Mouse (Mus musculus): ENCODE measurements at regions not wholly inside any gene's neighbourhood (a gene's known extent, or its start where the extent isn't known, plus 50 kb on each side); places are given as distances from the start of the nearest gene placed in this dataset.

DNA sequence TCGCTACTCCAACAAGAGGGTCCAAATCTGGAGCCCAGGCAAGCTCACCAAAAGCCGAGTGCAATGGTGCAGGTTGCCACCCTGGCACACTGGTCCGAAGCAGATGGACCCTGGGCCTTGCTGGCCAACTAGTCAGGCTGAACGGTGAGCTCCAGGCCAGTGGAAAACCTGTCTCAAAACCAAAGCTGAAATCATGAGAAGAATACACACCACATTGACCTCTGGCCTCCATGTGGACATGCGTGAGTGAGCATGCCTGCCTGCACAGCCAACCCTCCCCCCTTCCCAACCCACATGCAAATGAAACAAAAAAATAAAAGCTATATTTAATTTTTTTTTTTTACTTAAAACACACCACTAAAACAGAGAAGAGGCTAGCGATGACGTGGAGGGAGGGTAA, 80.8 kb downstream of the Tex35 start:
- Histone ChIP-seq H3K4me2 (replicated peaks) (no peak overlapping the region), H3K36me3 (no peaks in the 10 kb centered on the region), H3K27ac (no peak overlapping the region), H3K4me1 (replicated peaks) (no peaks in the 10 kb centered on the region; the same call in 1 of the 2 replicates), H3K4me3 (replicated peaks) (no peak overlapping the region), H3K27me3 (no peaks in the 10 kb centered on the region), H3K9ac (replicated peaks) (no peak overlapping the region), H3K9me3 (no peaks in the 10 kb centered on the region)
- WGBS: 79% methylated on average over 7 of the region's 7 CpGs
- ATAC-seq: no peak

DNA sequence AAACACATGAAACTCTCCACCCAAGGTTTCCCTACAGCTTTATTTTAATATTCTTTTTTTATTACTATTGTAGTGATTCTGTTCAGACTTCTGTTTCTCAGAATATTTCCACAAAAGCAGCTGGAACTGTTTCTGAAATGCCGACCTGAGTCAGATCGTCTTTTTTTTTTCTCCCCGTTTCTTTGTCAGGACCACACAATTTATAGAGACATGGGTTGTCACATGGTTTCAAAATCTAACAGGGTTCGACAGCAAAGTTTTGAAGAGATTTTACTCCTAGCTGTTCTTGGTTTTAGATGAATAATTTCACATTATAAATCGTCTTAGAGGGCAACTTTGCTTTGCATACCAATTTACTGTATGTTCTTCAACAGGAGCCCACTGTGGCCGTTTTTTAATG, 84.0 kb upstream of the Ralgps2 start:
- WGBS: 66% methylated on average over 6 of the region's 6 CpGs
- H3K4me2 ChIP-seq (replicated peaks): no peak overlapping the region
- H3K9me3 ChIP-seq: no peaks in the 10 kb centered on the region
- no peaks in the 10 kb centered on the region for H3K36me3 ChIP-seq
- H3K27ac ChIP-seq: no peak overlapping the region
- no peak overlapping the region for H3K9ac ChIP-seq (replicated peaks)
- no peaks in the 10 kb centered on the region for H3K27me3 ChIP-seq
- no peaks in the 10 kb centered on the region; the same call in 1 of the 2 replicates for H3K4me1 ChIP-seq (replicated peaks)
- H3K4me3 ChIP-seq (replicated peaks): no peak overlapping the region
- ATAC-seq: no peak

DNA sequence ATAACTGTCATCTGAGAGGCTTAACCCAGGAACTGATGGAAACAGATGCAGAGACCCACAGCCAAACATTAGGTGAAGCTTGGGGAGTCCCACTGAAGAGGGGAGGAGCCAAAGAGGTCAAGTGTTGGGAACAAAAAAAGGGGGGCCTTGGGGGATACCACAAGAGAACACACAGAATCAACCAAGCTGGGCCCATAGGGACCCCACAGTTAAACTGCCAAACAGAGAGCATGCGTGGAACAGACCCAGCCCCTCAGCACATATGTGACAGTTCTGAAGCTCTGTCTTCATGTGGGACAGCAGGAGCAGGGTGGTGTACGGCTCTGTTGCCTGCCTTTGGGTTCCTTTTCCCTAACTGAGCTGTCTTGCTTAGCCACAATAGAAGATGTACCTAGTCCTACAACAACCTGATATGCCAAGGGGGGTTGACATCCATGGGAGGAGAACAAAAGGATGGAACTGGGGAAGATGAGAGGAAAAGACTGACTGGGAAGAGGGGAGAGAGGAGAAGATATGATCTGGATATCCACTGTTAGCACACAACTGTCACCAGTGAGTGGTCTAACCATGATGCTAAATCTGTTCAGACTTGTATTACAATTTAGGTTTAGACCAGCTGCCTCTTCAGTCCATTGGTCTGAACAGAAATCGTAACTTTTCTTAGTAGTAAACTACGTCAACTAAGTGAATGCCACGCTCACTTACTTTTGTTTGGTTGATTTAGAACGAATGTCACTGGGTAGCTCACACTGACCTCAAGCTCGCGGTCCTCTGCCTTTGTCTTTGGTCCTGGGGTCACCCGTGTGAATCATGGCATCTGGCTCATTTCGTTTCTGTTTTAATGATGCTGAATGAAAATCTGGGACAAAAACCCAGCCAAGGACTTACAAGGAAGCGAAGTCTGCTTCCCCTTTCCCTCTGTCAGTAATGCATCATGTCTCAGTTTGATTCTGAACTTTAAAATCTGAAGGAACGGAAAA, 83.3 kb upstream of the Ralgps2 start:
- Histone ChIP-seq H3K4me3 (replicated peaks) (no peak overlapping the region), H3K27ac (no peak overlapping the region), H3K9me3 (no peaks in the 10 kb centered on the region), H3K27me3 (no peaks in the 10 kb centered on the region), H3K36me3 (no peaks in the 10 kb centered on the region), H3K4me2 (replicated peaks) (no peak overlapping the region), H3K9ac (replicated peaks) (no peak overlapping the region), H3K4me1 (replicated peaks) (no peaks in the 10 kb centered on the region; the same call in 1 of the 2 replicates)
- no peak for ATAC-seq
- 68% methylated on average over 12 of the region's 12 CpGs for WGBS

DNA sequence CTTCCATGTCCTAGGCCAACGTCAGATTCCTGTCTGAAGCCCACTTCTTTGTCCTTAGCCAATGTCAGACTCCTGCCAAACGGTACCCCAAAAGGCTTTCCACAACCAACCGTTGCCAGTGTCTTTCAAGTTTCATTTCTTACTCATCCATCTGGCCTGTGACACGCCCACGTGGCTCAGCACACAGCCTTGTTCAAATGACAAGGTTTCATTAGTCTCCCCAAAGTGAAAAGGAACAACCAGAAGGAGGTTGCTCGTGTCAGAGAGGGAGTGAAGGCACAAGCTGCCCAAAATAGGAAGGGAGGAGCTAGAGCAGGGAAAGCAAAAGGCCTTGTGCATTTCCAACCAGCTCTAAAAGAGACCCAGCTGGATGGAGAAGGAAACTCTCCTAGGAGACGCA, 80.5 kb upstream of the Ralgps2 start:
- no peak overlapping the region for H3K9ac ChIP-seq (replicated peaks)
- no peak for ATAC-seq
- no peaks in the 10 kb centered on the region for H3K27me3 ChIP-seq
- H3K27ac ChIP-seq: no peak overlapping the region
- no peak overlapping the region for H3K4me3 ChIP-seq (replicated peaks)
- 71% methylated on average over 7 of the region's 7 CpGs for WGBS
- H3K4me2 ChIP-seq (replicated peaks): no peak overlapping the region
- no peaks in the 10 kb centered on the region for H3K36me3 ChIP-seq
- H3K4me1 ChIP-seq (replicated peaks): peaks cover 6% of the 10 kb centered on the region; the same call in 1 of the 2 replicates
- no peaks in the 10 kb centered on the region for H3K9me3 ChIP-seq

DNA sequence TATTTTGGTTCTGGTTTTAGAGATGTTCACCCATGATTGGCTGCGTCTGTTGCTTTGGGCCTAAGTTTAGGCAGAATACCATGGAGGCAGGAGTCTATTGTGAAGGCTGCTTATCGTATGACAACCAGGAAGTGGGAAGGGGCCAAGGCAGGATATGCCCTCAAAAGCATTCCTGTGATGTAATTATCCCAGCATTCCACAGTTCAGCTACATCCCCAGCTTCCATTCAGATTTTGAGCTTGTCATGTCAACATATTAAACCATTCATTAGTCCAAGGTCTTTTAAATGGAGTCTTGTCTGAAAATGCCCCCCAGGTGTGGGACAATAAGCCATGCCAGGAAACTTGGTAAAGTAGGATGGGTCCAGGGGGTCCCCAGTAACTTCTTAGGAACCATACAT, 79.3 kb upstream of the Ralgps2 start:
- peaks cover 6% of the 10 kb centered on the region; the same call in 1 of the 2 replicates for H3K4me1 ChIP-seq (replicated peaks)

DNA sequence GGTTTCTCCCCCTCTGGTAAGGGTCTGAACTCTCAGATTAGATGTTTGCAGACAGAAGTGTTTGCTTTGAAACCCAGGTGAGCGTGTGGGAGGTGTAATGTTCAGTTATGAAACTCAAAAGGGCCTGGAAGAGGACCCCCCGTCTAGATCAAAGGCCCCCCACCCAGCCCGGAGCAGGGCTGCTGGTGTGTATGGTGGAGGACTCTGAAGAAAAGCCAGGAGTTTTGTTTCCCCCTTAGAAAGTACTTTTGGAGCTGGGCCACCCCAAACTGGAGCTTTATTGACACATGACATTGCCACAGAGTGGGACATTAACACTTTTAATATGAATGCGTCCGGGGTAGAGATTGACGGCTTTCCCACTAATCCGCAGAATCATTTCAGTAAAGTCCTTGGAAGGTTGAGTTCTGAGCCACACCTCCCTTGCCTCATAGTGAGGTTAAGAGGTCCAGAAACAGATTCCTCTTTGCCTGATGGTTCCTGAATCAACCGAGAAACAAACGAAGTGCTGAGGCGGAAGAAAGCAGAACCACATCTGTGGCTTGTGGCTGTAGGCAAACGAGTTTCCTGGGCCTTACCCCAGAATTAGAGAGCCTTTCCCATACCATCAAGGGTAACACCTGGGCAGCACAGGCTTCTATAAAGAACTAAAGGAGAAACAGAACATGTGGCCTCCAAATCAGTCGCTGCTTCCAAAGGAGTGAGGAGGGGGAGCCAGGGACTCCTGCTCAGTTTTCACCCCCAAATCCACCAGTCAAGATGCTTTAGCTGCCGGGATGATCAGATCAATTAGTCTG, 78.0 kb upstream of the Ralgps2 start:
- WGBS: 69% methylated on average over 13 of the region's 13 CpGs
- H3K4me3 ChIP-seq (replicated peaks): no peak overlapping the region
- H3K27ac ChIP-seq: no peak overlapping the region
- ATAC-seq: no peak
- no peaks in the 10 kb centered on the region for H3K27me3 ChIP-seq
- H3K36me3 ChIP-seq: no peaks in the 10 kb centered on the region
- H3K4me2 ChIP-seq (replicated peaks): no peak overlapping the region
- H3K9ac ChIP-seq (replicated peaks): no peak overlapping the region
- H3K4me1 ChIP-seq (replicated peaks): peaks cover 6% of the 10 kb centered on the region; the same call in 1 of the 2 replicates
- no peaks in the 10 kb centered on the region for H3K9me3 ChIP-seq

More for the DNA sequence above, 79.3 kb upstream of the Ralgps2 start:
- WGBS: 89% methylated on average over 2 of the region's 2 CpGs
- no peak overlapping the region for H3K4me3 ChIP-seq (replicated peaks)
- H3K36me3 ChIP-seq: no peaks in the 10 kb centered on the region
- H3K9me3 ChIP-seq: no peaks in the 10 kb centered on the region
- H3K4me2 ChIP-seq (replicated peaks): no peak overlapping the region
- no peak overlapping the region for H3K9ac ChIP-seq (replicated peaks)
- H3K27ac ChIP-seq: no peak overlapping the region
- ATAC-seq: no peak
- no peaks in the 10 kb centered on the region for H3K27me3 ChIP-seq

DNA sequence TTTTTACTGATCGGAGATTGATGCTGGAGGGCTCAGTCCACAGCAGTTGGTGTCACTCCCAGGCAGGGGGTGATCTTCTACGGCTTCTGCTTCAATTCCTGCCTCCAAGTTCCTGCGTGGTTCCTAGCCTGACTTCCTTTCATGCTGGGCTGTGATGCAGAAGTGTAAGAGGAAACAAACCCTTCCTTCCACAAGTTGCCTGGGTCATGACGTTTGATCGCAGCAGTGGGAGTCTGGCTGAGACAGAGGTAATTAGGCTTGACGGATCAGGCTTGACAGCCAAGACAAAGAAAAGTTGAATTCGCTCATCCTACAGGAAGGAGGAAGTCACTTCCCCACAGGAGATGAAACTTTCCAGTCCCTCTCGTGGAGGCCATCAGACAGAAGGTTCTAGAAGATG, 77.2 kb upstream of the Ralgps2 start:
- Histone ChIP-seq H3K27me3 (no peaks in the 10 kb centered on the region), H3K36me3 (no peaks in the 10 kb centered on the region), H3K4me2 (replicated peaks) (no peak overlapping the region), H3K4me1 (replicated peaks) (peaks cover 6% of the 10 kb centered on the region; the same call in 1 of the 2 replicates), H3K9me3 (no peaks in the 10 kb centered on the region), H3K4me3 (replicated peaks) (no peak overlapping the region), H3K9ac (replicated peaks) (no peak overlapping the region), H3K27ac (no peak overlapping the region)
- 40% methylated on average over 8 of the region's 8 CpGs for WGBS
- ATAC-seq: no peak

DNA sequence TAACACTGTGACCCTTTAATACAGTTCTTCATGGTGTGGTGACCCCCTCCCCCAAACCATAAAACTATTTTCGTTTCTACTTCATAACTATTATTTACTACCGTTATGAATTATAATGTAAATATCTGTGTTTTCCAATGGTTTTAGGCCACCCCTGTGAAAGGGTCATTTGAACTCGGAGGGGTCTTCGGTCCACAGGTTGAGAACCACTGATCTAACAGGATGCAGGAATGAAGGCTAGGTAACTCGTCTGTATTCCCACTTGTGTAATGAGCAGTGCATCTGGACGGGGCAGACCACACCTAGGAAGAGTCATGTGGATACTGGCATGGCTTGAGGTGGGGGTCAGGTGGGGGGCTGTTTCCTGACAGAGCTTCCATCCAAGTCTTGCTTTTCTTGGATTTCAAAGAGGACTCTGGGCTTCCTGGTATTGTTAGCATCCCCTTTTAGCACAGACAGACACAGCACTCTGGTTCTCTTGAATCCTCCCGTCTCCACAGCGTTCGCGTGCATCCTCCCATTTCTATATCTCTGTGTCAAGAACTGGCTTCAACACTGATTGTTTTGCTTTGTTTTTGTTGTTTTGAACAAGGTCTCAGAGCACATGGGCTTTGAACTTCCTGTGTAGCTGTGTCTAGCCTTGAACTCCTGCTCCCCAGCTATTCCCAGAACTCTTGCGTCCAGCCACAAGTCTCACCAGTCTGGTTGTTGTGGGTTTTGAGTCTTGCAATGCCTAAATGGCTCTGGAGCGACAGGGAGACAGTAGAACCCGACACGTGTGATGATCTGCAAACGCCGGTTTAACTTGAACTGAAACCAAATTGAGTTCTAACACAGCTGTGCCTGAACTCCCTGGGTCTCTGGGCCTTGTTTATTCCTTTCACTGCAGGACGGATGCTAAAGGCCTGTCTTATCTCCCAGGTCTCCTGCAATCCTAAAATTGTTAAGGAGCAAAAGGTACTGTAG, 75.4 kb upstream of the Ralgps2 start:
- ATAC-seq: no peak
- Histone ChIP-seq H3K4me3 (replicated peaks) (no peak overlapping the region), H3K27me3 (no peaks in the 10 kb centered on the region), H3K36me3 (no peaks in the 10 kb centered on the region), H3K9me3 (no peaks in the 10 kb centered on the region), H3K4me2 (replicated peaks) (no peak overlapping the region), H3K4me1 (replicated peaks) (peaks cover 6% of the 10 kb centered on the region; the same call in 1 of the 2 replicates), H3K9ac (replicated peaks) (no peak overlapping the region), H3K27ac (no peak overlapping the region; the same call in 1 of the 2 replicates)
- WGBS: 89% methylated on average over 17 of the region's 17 CpGs

DNA sequence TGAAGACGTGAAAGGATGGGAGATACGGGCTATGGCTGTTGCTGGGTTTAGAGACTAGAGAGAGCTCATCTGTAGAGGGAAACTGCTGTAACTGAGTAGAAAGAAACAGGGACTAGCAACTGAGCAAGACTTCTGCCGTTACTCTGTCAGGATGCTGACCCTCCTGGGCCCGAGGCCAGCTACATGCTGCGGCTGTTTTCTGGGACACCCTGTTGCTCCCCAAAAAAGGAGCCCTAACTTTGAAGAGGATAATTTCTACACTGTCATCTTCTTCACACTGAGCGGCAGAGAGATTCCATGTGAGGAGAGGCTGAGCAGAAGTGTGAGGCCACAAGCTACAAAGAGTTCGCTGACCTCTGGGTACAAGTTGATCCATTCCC, 74.2 kb upstream of the Ralgps2 start:
- no peak for ATAC-seq
- Histone ChIP-seq H3K4me1 (replicated peaks) (peaks cover 6% of the 10 kb centered on the region; the same call in 1 of the 2 replicates), H3K9me3 (no peaks in the 10 kb centered on the region), H3K27ac (no peak overlapping the region), H3K9ac (replicated peaks) (no peak overlapping the region), H3K4me3 (replicated peaks) (no peak overlapping the region), H3K36me3 (no peaks in the 10 kb centered on the region), H3K4me2 (replicated peaks) (no peak overlapping the region), H3K27me3 (no peaks in the 10 kb centered on the region)
- 68% methylated on average over 7 of the region's 7 CpGs for WGBS

DNA sequence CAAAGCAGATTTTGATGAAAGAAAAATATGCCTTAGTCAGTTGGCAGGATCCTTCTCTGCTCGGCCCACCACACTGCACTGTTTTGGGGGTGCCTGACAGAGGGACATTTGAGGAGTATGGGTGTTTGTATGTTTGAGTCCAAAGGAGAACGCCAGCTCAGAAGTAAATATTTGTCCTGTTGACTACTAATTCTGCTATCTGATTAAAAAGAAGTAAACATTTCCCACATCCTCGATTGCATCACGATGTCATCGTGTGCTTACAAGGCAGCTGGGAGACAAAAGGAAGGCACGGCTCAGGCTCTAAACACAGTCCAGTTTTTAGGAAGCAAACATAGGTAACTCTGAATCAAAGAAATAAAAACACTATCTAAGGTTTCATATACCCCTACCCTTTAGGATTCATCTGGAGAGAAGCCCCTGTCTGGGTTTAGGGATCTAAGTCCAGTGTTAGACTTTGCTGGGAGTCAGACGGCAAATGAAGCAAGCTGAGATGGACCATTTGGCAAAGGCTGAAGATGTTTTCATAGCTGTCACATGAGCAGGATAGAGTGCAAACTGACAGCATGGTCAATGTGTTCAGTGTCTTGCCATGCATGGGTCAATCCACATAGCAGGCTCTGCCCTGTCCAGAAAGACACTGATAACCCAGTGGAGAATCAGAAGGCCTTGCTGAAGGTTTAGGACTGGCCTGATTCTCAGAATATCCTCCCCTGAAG, 73.7 kb upstream of the Ralgps2 start:
- H3K9ac ChIP-seq (replicated peaks): no peak overlapping the region
- H3K36me3 ChIP-seq: no peaks in the 10 kb centered on the region
- no peaks in the 10 kb centered on the region for H3K27me3 ChIP-seq
- H3K9me3 ChIP-seq: no peaks in the 10 kb centered on the region
- no peak overlapping the region for H3K4me3 ChIP-seq (replicated peaks)
- no peak overlapping the region for H3K4me2 ChIP-seq (replicated peaks)
- 85% methylated on average over 7 of the region's 7 CpGs for WGBS
- peaks cover 6% of the 10 kb centered on the region; the same call in 1 of the 2 replicates for H3K4me1 ChIP-seq (replicated peaks)
- no peak for ATAC-seq
- H3K27ac ChIP-seq: no peak overlapping the region

DNA sequence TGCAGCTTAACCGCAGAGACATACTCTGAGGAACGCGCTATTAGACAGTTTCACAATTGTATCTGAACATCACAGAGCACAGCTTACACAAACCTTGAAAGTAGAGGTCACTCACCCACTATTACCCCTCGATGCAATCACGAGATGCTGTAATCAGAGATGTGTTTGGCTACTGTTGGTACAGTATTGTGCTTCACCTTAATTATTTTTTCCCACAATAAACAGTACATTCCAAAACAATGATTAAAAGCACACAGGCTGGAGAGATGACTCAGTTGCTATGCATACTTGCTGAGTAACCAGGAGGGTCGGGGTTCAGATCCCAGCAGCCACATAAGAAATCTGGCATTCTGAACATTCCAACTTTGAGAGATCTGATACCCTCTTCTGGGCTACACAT, 71.8 kb upstream of the Ralgps2 start:
- H3K4me2 ChIP-seq (replicated peaks): no peak overlapping the region
- no peaks in the 10 kb centered on the region for H3K9me3 ChIP-seq
- no peak overlapping the region for H3K4me3 ChIP-seq (replicated peaks)
- H3K27ac ChIP-seq: no peak overlapping the region
- H3K27me3 ChIP-seq: no peaks in the 10 kb centered on the region
- 86% methylated on average over 6 of the region's 6 CpGs for WGBS
- no peak for ATAC-seq
- peaks cover 4% of the 10 kb centered on the region; the same call in 1 of the 2 replicates for H3K4me1 ChIP-seq (replicated peaks)
- no peak overlapping the region for H3K9ac ChIP-seq (replicated peaks)
- H3K36me3 ChIP-seq: no peaks in the 10 kb centered on the region
